Comparison of ENCODE assay signal across 20 mouse cellular contexts in genomic region chr7:13297636-13298035, GRCm38 (mm10). TPM values are rescaled to one million over a fixed set of nuclear protein-coding genes. Genes with fewer than 3 reads are reported as not detected.
"Had no signal": no experiment of that assay in that cellular context is flagged by ENCODE, and none has a peak within 500 bp of the region (broad histone marks: within the 10 kb centered on the region; RNA-seq: fewer than 3 reads in every experiment).

No protein-coding gene starts in this region.

- H3K9ac ChIP-seq: lung, embryonic 15.5 days; midbrain, embryonic 13.5 days; midbrain, embryonic 15.5 days; neural tube, embryonic 13.5 days; neural tube, embryonic 15.5 days had no signal

- ATAC-seq: lung, postnatal 0 days; midbrain, embryonic 13.5 days; midbrain, embryonic 15.5 days had no signal

- H3K9me3 ChIP-seq: lung, embryonic 15.5 days; megakaryocyte, embryonic 14.5 days; midbrain, embryonic 13.5 days; midbrain, embryonic 15.5 days; neural tube, embryonic 13.5 days; neural tube, embryonic 15.5 days had no signal

- H3K27ac ChIP-seq: lung, embryonic 15.5 days; macrophage; midbrain, embryonic 13.5 days; midbrain, embryonic 15.5 days; neural tube, embryonic 13.5 days; neural tube, embryonic 15.5 days had no signal

- DNase-seq: lung, adult 2 months; lung, postnatal 14 days; lung, postnatal 36 days; retina, postnatal 1 day; right cerebral cortex, adult 18-20 months; right cerebral cortex, postnatal 25 days; right cerebral cortex, postnatal 4 days; spleen, adult 18-20 months; thymus, adult 18-20 months; thymus, postnatal 14 days; thymus, postnatal 36 days had no signal

- H3K4me3 ChIP-seq: lung, embryonic 15.5 days; megakaryocyte, embryonic 14.5 days; midbrain, embryonic 13.5 days; midbrain, embryonic 15.5 days; myocyte; neural tube, embryonic 13.5 days; neural tube, embryonic 15.5 days had no signal

- H3K27me3 ChIP-seq: lung, embryonic 15.5 days; midbrain, embryonic 13.5 days; midbrain, embryonic 15.5 days; neural tube, embryonic 13.5 days; neural tube, embryonic 15.5 days had no signal

- H3K4me1 ChIP-seq: lung, embryonic 15.5 days; midbrain, embryonic 13.5 days; midbrain, embryonic 15.5 days; neural tube, embryonic 13.5 days; neural tube, embryonic 15.5 days had no signal

RNA-seq across cellular contexts. Expression of gene Pla2g4c, which starts 26.8 kb away (rescaled TPM):
- polyA plus RNA-seq: macrophage had no signal
